In the genomic region with DNA sequence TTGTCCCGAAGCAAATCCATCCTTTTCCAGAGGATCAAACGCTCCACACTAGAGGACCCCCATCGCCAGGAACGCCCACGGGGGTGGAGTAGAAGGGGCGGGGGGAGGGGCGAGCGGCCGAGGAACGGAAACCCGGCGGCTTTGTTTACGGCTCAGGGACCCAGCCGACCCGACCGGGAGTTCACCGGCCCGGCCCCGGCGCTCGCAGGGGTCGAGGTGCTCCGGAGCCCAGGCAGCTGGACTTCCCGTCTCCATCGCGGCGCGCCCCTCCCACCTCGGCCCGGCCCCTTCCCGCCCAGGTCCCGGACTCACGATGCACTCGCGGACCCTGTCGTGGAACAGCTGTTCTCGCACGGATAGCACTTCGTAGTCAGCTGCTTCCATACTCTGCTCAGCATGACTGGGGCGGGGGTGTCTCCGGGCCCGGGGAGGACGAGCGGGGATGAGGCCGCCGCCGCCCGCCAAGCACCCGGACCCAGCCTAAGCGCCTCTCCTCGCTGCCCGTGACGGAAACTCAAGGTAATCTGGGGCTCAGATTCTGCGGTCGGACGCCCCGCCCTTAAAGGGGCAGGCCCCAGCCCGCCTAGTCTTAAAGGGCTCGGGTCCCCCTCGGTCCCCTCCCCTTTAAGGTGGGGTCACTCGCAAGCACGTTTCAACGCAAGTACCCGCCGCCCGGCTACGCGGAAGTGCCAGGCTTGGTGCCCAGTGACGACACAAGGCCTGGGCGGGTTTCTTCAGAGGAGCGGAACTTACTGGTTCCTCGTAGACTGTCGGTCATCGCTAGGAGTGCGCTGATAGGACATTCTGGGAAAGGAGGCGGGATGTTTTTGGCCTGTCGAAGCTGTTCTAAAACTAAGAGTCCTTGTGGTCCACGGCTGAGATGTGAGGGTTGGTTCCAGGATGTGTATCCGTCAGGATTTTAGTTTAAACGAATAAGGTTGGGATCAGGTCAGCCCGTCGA, we compare ENCODE assay signal across 8 mouse cellular contexts. TPM values are rescaled to one million over a fixed set of nuclear protein-coding genes. Genes with fewer than 3 reads are reported as not detected.
DNase-seq lines count a peak whose midpoint lies in the region; ATAC-seq lines count a peak whose summit lies in the region.

A gene (minus strand): TSS at position 694 of the 961 bp plus-strand sequence.

- peak within 1 kb of the TSS; percentile 98 for H3K4me3 ChIP-seq in hindbrain, embryonic 15.5 days

- peaks cover 34% of the 10 kb centered on the region for H3K4me1 ChIP-seq in hindbrain, embryonic 15.5 days (replicated peaks)

- under 1% methylated on average over 82 of the region's 82 CpGs for WGBS in hindbrain, embryonic 15.5 days

- peak; percentile 98 for ATAC-seq in hindbrain, embryonic 15.5 days (ENCODE audit: low FRiP score, low read depth)

- peak within 1 kb of the TSS; percentile 97 for H3K27ac ChIP-seq in hindbrain, embryonic 15.5 days (replicated peaks)

- H3K9me3 ChIP-seq in hindbrain, embryonic 15.5 days: no peaks in the 10 kb centered on the region

- H3K27me3 ChIP-seq in hindbrain, embryonic 15.5 days: no peaks in the 10 kb centered on the region

- peak within 1 kb of the TSS; percentile 88 for H3K4me2 ChIP-seq in hindbrain, embryonic 15.5 days

- peaks cover 7% of the 10 kb centered on the region for H3K36me3 ChIP-seq in hindbrain, embryonic 15.5 days

- peak within 1 kb of the TSS; percentile 85 for H3K9ac ChIP-seq in hindbrain, embryonic 15.5 days

- peak; percentile 100 for DNase-seq in T-cell, adult 2 months (ENCODE audit: low spot score)
- DNase-seq in cerebellum, postnatal 36 days: peak; percentile 98 to 99
- peak; percentile 99 for DNase-seq in frontal cortex, postnatal 36 days (ENCODE audit: low spot score in 2 of 2)
- peak; percentile 98 for DNase-seq in left cerebral cortex, adult 11 months (ENCODE audit: low spot score)
- DNase-seq in lung, postnatal 4 days: peak; percentile 99 to 100
- peak; percentile 98 for DNase-seq in retina, postnatal 7 days (ENCODE audit: low read depth, low spot score)
- peak; percentile 92 for DNase-seq in urinary bladder, adult 2 months (ENCODE audit: low spot score)

RNA-seq across cellular contexts. Expression of the gene that starts here (rescaled TPM):
- polyA plus RNA-seq in hindbrain, embryonic 15.5 days (2015; fragmentation: Nextera tagmentation; extraction: Ambion mirVana): 26.8 and 29.3 TPM in 2 replicates
- 32.8 and 43.4 TPM in 2 replicates for polyA plus RNA-seq in urinary bladder, adult 2 months (2012; rRNA removed)

Comparison
In these comparisons a context has a peak if more than half of its experiments do, and no peak if none do; other contexts are left out.
1. Peak in every context shown above with its lines: DNase-seq, ATAC-seq, H3K4me3 ChIP-seq and H3K27ac ChIP-seq.